Mouse (Mus musculus): Measurements from ENCODE around the gene Calb2.

Gene Calb2

GRCm38 (mm10) chr8:110168046-110168445, at the start of gene Calb2:
Gene Calb2, minus strand, starts transcription at chr8:110168210.
- DNase-seq (ENCODE audit: low spot score) = no peak

GRCm38 (mm10) chr8:110217681-110218131, 49.7 kb upstream of the Calb2 start:
- DNase-seq (ENCODE audit: low spot score) = peak; percentile 98

DNA sequence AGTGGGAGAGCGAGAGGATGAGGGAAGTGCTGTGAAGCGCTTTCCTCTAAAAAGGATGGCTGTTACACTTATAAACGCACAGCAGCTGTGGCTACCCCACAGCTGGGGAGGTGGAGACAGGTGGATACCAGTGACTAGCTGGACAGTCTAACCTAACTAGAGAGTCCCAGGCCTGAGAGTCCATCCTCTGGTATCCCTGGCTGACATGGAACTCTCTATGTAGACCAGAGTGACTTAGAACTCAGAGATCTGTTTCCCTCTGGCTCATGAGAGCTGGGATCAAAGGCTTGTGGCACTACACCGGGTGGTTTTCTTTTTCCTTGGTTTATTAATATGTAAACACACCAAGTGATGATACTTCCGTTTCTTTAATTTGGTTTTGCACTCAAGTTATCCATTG, 49.2 kb upstream of the Calb2 start:
- no peak for DNase-seq (ENCODE audit: low spot score)

DNA sequence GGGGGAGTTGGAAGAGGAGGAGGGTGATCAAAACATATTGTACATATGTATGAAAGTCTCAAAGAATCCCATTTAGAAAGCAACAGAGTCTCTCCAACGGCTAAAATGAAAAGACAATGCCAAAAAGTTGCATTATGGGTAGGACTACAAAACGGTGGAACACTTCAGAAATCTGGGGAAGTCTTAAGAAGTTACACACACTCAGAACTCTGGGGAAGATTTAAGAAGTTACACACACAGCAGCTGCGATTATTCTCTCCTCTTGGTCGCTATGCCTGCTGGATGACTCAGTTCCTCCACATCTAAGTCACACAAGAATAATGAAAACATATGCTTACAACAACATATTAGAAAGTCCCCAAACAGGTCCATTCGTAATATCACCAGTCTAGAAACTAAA, 48.2 kb upstream of the Calb2 start:
- no peak for DNase-seq (ENCODE audit: low spot score)

DNA sequence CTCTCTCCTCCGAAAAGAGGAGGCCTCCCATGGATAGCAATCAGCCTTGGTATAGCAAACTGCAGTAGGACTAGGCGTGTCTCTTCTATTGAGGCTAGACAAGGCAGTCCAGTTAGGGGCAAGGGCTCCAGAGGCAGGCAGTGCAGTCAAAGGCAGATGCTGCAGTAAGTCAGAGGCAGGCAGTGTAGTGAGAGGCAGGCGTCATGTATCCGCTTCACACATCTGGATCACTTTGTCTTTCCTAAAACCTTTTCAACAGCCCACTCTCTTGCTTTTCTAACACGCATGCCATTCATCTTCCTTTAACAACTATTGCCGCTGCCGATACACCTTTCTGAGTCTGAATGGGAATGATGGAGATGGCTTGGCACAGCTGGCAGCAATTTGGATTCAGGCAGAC, 47.4 kb upstream of the Calb2 start, which contains the start of gene Cmtr2:
Gene Cmtr2, plus strand, starts transcription at position 301 of the 400 bp plus-strand sequence.
- no peak for DNase-seq (ENCODE audit: low spot score)

DNA sequence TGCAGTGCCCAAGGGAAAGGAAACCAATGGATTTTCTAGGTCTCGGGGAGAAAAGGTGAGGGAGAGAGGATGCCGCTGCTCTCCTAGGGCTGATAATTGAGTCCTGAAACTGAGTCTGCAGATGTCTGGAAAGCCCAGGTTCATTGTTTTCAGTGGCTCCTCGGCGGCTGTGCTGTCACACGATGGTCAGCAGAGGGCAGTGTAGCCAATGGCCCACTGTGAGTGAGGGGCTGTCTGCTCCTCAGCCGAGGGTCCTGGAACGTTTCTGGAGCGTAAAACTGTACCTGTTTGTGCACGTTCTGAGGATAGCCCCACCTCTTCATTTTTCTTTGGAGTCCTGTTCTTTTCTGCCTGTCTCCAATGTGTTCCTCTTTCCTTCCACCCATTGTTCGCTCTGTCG, 33.8 kb upstream of the Calb2 start:
- DNase-seq (ENCODE audit: low spot score) = no peak

DNA sequence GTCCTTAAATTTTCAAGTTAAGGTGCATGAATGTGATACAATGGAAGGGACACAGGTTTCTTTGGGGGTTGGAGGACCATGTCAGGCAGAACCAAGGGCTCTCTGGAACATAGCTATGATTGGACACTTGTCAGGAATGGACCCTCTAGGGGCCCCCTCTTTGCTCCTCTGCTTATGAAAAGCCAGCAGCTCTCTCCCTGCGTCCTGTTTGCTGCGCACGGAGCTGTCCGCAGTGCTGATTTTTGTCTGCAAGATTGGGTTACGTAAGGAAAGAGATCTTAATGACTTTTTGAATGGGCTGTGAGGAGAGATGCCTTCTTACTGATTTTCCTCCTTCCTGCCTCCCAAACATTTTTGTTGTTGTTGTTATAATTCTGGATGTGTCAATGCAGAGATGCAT, 28.7 kb upstream of the Calb2 start:
- DNase-seq (ENCODE audit: low spot score) = no peak

DNA sequence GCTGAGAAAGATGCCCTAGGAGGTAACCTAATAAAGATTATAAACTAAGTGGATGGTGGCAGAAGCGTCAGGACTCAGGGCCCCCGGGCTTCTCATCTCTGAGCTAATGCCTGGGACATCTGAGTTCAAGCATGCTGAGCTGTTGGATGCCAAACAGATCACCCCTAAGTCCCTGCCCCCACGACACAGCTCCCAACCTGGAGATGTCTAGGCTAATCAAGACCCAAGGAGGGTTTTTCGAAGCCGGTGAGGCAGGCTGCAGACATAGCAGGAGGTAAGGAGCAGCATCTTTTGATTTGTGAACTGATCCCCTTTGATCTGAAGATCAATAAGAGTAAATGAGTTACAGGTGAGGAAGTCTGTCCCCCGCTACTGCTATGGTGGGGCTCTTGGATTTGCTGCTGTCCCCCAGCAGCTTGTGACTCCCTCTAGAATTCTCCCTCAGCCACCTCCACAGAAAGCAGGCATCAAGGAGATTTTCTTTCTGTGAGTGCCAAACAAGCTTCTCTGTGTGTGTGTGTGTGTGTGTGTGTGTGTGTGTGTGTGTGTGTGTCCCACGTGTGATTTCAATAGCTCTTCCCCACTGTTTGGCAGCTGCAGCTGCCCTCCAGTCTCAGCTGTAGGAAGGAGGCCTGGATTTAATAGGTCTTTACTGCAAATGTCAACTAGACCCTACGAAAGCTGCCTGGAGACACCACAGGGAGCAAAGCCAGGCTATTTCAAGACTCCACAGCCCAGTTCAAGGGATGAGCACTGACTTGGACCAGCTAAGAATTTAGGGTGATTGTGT, 21.1 kb upstream of the Calb2 start:
- DNase-seq (ENCODE audit: low spot score) = no peak

GRCm38 (mm10) chr8:110185538-110185937, 17.5 kb upstream of the Calb2 start:
- DNase-seq (ENCODE audit: low spot score) = no peak

DNA sequence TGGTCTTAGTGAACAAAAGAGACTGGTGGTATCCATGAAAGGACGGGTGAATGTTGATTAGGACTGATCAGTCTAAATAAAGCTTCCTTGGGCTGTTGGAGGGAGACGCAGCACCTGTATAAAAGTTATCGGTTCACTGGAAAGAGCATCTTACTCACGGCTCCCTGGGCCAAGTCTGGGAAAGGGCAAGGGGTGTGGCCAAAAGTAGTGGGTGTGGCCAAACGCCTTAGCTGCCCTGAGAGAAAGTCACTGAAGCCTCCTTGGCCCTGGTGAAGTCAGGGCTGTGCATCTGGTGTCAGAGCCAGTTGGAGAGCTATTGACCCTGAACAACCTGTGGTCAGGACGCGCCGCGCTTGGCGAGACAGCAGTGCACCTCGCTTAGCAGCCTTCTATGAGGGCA, 15.7 kb upstream of the Calb2 start:
- DNase-seq (ENCODE audit: low spot score) = no peak

- no peak for DNase-seq (ENCODE audit: low spot score)
Observed at GRCm38 (mm10) chr8:110182735-110183367, 14.8 kb upstream of the Calb2 start.

DNA sequence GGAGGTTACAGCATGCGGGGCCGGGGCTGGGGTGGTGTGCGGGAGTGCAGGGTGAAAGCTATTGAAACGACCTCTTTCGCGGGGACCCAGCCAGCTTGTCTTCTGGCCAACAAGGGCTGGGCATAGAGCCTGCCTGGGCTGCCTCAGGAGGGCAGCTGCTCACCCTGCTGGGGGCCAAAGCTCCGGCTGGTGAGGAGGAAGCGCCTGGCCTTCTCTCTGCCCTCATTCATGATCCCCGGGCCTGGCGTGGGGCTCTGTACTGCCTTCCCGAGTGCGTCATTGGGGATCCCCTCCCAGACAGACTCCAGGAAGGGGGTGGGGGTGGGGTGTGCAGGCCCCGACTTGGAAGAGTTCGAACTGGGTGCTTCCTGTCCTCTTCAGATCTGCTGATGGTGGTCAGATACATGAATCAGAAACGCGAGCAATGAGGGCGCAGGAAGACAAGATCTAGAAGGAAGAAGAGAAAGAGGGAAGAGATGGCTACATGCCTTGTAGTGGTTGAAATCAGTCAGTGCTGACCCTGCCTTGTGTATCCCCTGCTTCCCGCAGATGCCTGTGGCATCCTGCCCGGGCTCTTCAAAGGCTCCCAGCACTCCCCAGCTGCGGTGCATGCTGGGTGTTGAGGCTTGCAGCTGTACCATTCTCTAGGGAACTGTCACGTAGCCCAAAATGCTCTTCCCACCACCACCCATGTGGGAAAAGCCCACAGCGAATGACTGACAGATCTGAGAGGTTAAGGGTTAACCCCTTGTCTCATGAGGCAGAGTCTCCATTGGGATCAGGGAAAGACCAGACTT, 9.5 kb upstream of the Calb2 start:
- DNase-seq (ENCODE audit: low spot score) = no peak

DNA sequence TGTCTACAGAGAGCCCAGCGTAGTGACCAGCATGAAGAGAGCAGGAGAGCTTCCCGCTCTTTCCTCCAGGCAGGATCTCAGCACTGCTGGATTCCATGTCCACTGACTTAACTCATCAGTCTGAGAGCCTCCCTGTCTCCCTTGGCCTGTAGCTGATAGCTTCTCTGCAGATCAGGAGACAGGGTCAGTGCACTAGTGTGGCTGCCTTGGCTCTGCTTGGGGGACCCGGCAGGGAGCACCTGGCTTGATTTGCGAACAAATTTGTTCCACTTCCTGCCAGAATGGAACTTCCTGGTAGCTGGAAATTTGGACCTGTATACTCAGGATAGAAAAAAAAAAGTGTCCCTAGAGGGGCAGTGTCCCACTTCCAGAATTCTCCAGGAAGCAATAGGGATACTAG, 6.8 kb upstream of the Calb2 start:
- no peak for DNase-seq (ENCODE audit: low spot score)

DNA sequence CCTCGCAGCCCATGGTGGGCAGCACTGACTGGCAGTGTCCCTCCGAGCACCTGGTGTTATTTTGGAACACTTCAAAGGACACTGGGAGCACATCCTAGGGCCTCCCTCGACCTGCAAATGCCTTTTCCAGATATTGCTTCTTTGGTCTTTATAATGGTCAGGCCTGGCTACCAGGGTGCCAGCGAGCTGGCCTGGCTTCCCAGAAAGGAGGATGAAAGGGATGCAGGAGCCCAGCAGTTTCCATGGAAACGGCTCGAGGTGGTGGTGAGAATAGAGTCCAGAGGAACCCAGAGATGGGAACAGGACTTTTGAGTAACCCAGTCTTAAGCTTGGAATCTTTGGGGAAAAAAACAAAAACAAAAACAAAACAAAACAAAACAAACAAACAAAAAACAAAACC, 4.2 kb upstream of the Calb2 start:
- no peak for DNase-seq (ENCODE audit: low spot score)

DNA sequence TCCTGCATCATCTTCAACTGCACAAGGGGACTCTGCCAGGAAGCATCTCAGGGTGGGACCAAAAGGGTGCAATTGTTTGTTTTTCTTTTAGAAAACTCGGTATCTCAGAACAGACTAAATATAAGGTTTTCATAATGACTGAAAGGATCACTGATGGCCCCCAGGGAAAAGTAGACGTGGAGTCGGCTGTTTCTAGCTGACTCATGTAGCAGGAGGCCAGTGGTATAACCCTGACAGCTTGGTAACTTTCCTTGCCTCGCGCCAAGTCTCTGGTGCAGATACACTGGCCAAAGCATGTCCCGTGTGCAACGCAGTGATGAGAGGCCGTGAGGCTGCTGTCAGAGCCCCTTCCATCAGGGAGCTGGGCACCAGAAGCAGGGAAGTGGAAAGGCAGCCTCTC, 1.7 kb downstream of the Calb2 start:
- DNase-seq (ENCODE audit: low spot score) = no peak

- no peak for DNase-seq (ENCODE audit: low spot score)
Observed at GRCm38 (mm10) chr8:110162007-110162406, 6.0 kb downstream of the Calb2 start.

DNA sequence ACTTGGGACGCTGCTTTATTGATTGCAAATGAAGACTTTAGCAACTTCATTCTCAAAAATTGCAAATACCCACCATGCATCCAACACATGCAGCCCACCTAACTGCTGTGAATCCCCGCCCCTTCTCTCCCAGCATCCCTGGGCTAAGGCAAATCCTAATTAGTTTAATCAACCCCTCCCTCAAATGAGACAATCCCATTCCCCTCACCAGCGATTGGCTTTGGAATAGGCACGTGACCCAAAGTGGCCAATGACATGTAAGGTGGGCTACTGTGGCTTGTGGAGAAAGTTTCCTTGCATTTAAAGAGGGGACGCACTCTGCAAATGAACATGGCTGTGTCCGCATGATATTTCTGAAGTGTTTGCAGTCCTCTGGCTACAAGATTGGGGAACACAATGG, 15.1 kb downstream of the Calb2 start:
- no peak for DNase-seq (ENCODE audit: low spot score)

- no peak for DNase-seq (ENCODE audit: low spot score)
Observed at GRCm38 (mm10) chr8:110145538-110145937, 22.5 kb downstream of the Calb2 start.

- no peak for DNase-seq (ENCODE audit: low spot score)
Observed at GRCm38 (mm10) chr8:110140770-110141169, 27.2 kb downstream of the Calb2 start.

- DNase-seq (ENCODE audit: low spot score) = no peak
Observed at GRCm38 (mm10) chr8:110140156-110140555, 27.9 kb downstream of the Calb2 start.

GRCm38 (mm10) chr8:110135515-110135914, 32.5 kb downstream of the Calb2 start:
- DNase-seq (ENCODE audit: low spot score) = no peak

DNA sequence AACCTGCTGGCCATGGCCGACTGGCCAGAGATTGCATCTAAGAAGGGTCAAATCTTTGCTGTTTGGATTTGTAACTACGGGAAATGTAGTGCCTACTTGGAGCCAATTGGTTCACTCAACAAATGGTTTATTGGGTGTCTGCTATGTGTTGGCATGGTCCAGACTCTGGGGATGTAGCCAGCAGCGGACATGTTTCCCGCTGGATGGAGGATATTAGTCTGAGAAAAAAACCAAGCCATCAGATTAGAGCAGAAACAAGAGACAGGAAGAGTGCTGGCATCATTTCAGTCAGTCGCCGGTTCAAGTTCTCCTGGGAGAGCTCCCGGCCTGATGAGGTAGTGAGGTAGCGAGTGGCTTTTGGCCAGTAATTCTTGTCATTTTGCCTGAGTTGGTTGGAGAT, 33.8 kb downstream of the Calb2 start:
- DNase-seq (ENCODE audit: low spot score) = no peak

- DNase-seq (ENCODE audit: low spot score) = no peak
Observed at GRCm38 (mm10) chr8:110130537-110130936, 37.5 kb downstream of the Calb2 start.

Data from urinary bladder, postnatal 10 days (tissue).